Mouse (Mus musculus) kidney, adult 2 months (tissue): ENCODE measurements around the gene Magi1. TPM values are rescaled to one million over a fixed set of nuclear protein-coding genes. Genes with fewer than 3 reads are reported as not detected.

Experiments used
- DNase-seq: peaks from one replicate; pipeline ENCODE4 v3.0.0; 2021
- H3K27ac ChIP-seq: fragments of 200-500 bp; 2 replicates; pipeline ENCODE4 v1.5.1; 2012; ENCODE audit warnings: low read depth, low read length, control low read depth, inconsistent platforms; ENCODE audit not compliant: insufficient read depth
- H3K27me3 ChIP-seq: fragments of 200-500 bp; replicated peaks from 2 replicates; pipeline ENCODE4 v1.6.1; 2012; ENCODE audit warnings: mild to moderate bottlenecking, moderate library complexity, low read length, inconsistent platforms; ENCODE audit not compliant: control insufficient read depth, insufficient read depth
- H3K36me3 ChIP-seq: fragments of 200-500 bp; 2 replicates; pipeline ENCODE4 v1.6.1; 2012; ENCODE audit warnings: mild to moderate bottlenecking, moderate library complexity, low read length, inconsistent platforms; ENCODE audit not compliant: control insufficient read depth, insufficient read depth
- H3K4me1 ChIP-seq: fragments of 200-500 bp; 2 replicates; pipeline ENCODE4 v1.6.1; 2011; ENCODE audit warnings: low read length; ENCODE audit not compliant: control insufficient read depth, insufficient read depth
- H3K4me3 ChIP-seq: fragments of 200-500 bp; 2 replicates; pipeline ENCODE4 v1.5.1; 2011; ENCODE audit warnings: mild to moderate bottlenecking, low read depth, low read length, control low read depth; ENCODE audit not compliant: insufficient read depth
- CTCF ChIP-seq: fragments of 200-500 bp; conservative IDR thresholded peaks from 2 replicates; pipeline ENCODE4 v1.5.1; 2011; ENCODE audit warnings: low read depth, mild to moderate bottlenecking, control low read depth, low read length, moderate library complexity, mixed read lengths; ENCODE audit not compliant: insufficient read depth, insufficient read length
- POLR2A ChIP-seq: fragments of 200-500 bp; IDR thresholded peaks from one replicate; pipeline ENCODE4 v1.6.1; 2011; ENCODE audit warnings: low read depth, low read length, control low read depth
- WGBS: fragments of 180-500 bp; shearing (Covaris S2); methylation state at CpG from one replicate; pipeline ENCODE4 v1.1.7; 2018; 5-methylcytosine and 5-hydroxymethylcytosine counted together
- polyA plus RNA-seq: library from polyadenylated mRNA; depleted of rRNA; stranded (reverse); fragments of >200 nt; gene quantifications from 2 replicates; pipeline ENCODE4 v1.2.3, GENCODE M21; 2012

The Magi1 gene
- polyA plus RNA-seq, 1 experiment: 6.1 TPM

- no peaks in the 10 kb centered on the region for H3K36me3 ChIP-seq
- DNase-seq: no peak
- H3K4me1 ChIP-seq: no peaks in the 10 kb centered on the region
- H3K27me3 ChIP-seq: no peaks in the 10 kb centered on the region
- WGBS: 85% methylated on average over 3 of the region's 3 CpGs
- H3K27ac ChIP-seq: no peak overlapping the region
- H3K4me3 ChIP-seq: no peak overlapping the region
- TF ChIP-seq POLR2A: no peak
- TF ChIP-seq CTCF: no peak
Observed at GRCm38 (mm10) chr6:93739786-93740185, 543.9 kb downstream of the Magi1 start.

DNA sequence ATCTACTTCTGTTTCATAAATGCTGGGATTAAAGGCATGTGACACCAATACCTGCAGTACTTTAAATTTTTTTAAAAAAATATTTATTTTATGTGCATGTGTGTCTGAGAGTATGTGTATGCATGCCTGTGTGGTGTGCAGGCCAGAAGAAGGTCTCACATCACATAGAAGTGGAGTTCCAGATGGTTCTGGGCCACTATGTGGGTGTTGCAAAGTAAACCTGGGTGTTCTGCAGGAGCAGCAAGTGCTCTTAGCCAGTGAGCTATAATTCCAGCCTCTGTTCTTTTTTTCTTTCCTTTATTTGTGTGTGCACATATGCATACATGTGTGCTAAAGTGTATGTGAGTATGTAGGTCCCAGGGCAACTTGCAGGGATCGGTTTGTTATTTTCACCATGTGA is 546.6 kb downstream of the Magi1 start:
- Histone ChIP-seq H3K27ac (no peak overlapping the region), H3K36me3 (no peaks in the 10 kb centered on the region), H3K27me3 (no peaks in the 10 kb centered on the region), H3K4me3 (no peak overlapping the region), H3K4me1 (no peaks in the 10 kb centered on the region)
- DNase-seq: no peak
- 92% methylated on average over 1 of the region's 1 CpGs for WGBS
- no peak for TF ChIP-seq POLR2A
- TF ChIP-seq CTCF: no peak

DNA sequence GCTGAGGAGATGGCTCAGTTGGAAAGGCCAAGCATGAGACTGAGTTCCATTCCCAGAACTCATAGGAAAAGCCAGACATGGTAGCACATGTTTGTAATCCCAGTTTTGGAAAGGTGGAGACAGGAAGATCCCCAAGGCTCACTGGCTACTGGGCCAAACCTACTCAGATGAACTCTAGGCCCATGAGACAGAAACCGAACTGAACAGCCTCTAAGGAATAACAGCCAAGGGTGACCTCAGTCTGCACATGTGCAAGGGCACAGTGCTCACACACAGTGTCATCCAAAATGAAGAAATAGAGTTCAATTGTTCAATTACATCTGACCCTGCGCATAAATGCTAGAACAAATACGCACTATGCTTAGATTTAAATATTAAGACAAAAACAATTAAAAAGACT is 547.6 kb downstream of the Magi1 start:
- 92% methylated on average over 3 of the region's 3 CpGs for WGBS
- H3K4me3 ChIP-seq: no peak overlapping the region
- H3K36me3 ChIP-seq: no peaks in the 10 kb centered on the region
- TF ChIP-seq CTCF (no peak), POLR2A (no peak)
- DNase-seq: no peak
- H3K4me1 ChIP-seq: no peaks in the 10 kb centered on the region
- H3K27me3 ChIP-seq: no peaks in the 10 kb centered on the region
- no peak overlapping the region for H3K27ac ChIP-seq

GRCm38 (mm10) chr6:93733800-93734199 is 549.9 kb downstream of the Magi1 start:
- no peaks in the 10 kb centered on the region for H3K4me1 ChIP-seq
- H3K27me3 ChIP-seq: no peaks in the 10 kb centered on the region
- no peak for DNase-seq
- no peak overlapping the region for H3K4me3 ChIP-seq
- no peak overlapping the region for H3K27ac ChIP-seq
- H3K36me3 ChIP-seq: no peaks in the 10 kb centered on the region
- WGBS: 82% methylated on average over 6 of the region's 6 CpGs
- TF ChIP-seq CTCF (no peak), POLR2A (no peak)

DNA sequence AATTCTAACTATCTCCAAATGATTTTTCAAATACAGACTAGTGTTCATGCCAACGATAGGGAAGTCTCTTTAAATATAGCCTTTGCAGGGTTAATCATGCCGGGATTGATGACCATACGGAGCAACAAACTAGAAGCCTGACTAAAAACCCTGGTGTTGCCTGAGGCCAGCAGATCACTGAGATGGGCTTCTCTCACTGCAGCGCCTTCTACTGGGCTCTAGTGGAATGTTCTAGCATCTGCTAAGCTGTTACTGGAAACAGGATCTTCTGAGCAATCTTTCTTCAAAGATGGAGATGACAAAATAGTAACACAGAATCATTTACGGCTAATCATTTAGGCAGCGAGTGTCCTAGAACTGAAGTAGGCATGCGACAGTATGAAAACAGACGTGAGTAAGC is 554.0 kb downstream of the Magi1 start:
- no peaks in the 10 kb centered on the region for H3K36me3 ChIP-seq
- H3K4me1 ChIP-seq: no peaks in the 10 kb centered on the region
- 77% methylated on average over 8 of the region's 8 CpGs for WGBS
- no peak for DNase-seq
- H3K27ac ChIP-seq: no peak overlapping the region
- no peaks in the 10 kb centered on the region for H3K27me3 ChIP-seq
- H3K4me3 ChIP-seq: no peak overlapping the region
- no peak for TF ChIP-seq POLR2A
- peak; percentile 30; the same call in 1 of the 2 replicates for TF ChIP-seq CTCF

DNA sequence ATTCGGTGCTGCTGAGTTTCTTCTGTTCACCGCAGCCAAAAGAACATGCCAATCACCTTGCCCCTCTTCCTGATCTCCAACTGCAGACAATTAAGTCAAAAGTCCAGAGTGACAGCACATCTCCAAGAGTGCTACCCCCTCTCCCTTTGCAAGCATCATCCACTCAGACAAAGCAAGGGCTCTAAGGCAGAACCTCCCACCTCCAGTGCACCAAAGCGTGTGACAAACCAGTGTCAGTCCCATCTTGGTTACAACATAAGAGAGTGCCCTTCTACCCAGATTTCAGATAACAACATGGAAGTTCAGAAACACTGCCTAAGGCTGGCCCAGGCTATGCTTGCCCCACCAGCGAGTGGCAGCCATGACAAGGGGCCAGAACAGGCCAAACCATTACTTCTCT is 554.9 kb downstream of the Magi1 start:
- Histone ChIP-seq H3K27me3 (no peaks in the 10 kb centered on the region), H3K36me3 (no peaks in the 10 kb centered on the region), H3K4me3 (no peak overlapping the region), H3K27ac (no peak overlapping the region), H3K4me1 (no peaks in the 10 kb centered on the region)
- DNase-seq: no peak
- TF ChIP-seq POLR2A (no peak), CTCF (no peak)
- WGBS: 92% methylated on average over 4 of the region's 4 CpGs

DNA sequence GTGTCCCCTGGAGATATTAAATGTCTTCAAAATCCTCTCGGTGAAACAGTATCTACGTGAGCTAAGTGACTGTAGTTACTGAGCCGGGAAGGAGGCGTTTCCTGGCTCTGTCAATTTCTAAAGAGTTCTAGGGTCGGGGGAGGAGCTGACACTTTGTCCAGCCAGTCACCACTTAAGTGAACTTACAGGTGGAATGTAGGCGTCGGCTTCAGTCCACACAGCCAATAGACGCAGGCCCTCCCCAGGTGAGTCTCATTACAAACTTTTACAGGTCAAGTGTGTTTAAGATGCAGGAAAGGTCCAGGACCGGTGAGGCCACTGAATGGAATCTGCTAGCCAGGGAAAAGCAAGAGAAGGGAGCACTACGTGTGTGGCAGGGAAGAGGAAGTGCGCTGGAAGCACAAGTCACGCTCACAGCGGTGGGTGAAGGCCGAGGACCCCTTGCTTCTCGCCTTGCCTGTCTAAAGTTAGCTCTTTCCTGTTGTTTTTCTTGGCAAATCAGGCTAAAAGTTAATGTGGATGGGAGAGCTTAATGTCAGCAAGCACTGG is 556.0 kb downstream of the Magi1 start:
- 16% methylated on average over 15 of the region's 15 CpGs for WGBS
- peak; percentile 49 for DNase-seq
- H3K27ac ChIP-seq: no peak overlapping the region

More for the DNA sequence above, 556.0 kb downstream of the Magi1 start:
- TF ChIP-seq POLR2A (no peak), CTCF (no peak)
- H3K27me3 ChIP-seq: no peaks in the 10 kb centered on the region
- no peak overlapping the region for H3K4me3 ChIP-seq
- H3K4me1 ChIP-seq: no peaks in the 10 kb centered on the region
- no peaks in the 10 kb centered on the region for H3K36me3 ChIP-seq
